Mouse (Mus musculus) bone marrow macrophage, adult 2 months (primary cell): ENCODE measurements at regions not wholly inside any gene's neighbourhood (a gene's known extent, or its start where the extent isn't known, plus 50 kb on each side); places are given as distances from the start of the nearest gene placed in this dataset.

ENCODE experiments used
- H3K27ac ChIP-seq: 2 replicates; pipeline ENCODE4 v1.5.1; 2012; ENCODE audit warnings: low read depth, low read length; ENCODE audit not compliant: insufficient read depth
- H3K4me1 ChIP-seq: 2 replicates; pipeline ENCODE4 v1.6.1; 2012; ENCODE audit warnings: low read length; ENCODE audit not compliant: control insufficient read depth, insufficient read depth
- H3K4me3 ChIP-seq: 2 replicates; pipeline ENCODE4 v1.5.1; 2012; ENCODE audit warnings: mild to moderate bottlenecking, low read length, moderate library complexity; ENCODE audit not compliant: insufficient read depth
- CTCF ChIP-seq: IDR thresholded peaks from 2 replicates; pipeline ENCODE4 v1.5.1; 2012; ENCODE audit warnings: low read depth, mild to moderate bottlenecking, low read length, moderate library complexity
- POLR2A ChIP-seq: IDR thresholded peaks from 2 replicates; pipeline ENCODE4 v1.6.1; 2012; ENCODE audit warnings: mild to moderate bottlenecking, low read depth, low read length, borderline replicate concordance

GRCm38 (mm10) chr9:25374161-25374560, 107.2 kb upstream of the Eepd1 start:
- H3K27ac ChIP-seq = no peak overlapping the region
- H3K4me3 ChIP-seq = no peak overlapping the region
- TF ChIP-seq POLR2A (no peak), CTCF (no peak)
- no peaks in the 10 kb centered on the region for H3K4me1 ChIP-seq

- TF ChIP-seq POLR2A (no peak), CTCF (no peak)
- no peak overlapping the region for H3K4me3 ChIP-seq
- no peaks in the 10 kb centered on the region for H3K4me1 ChIP-seq
- no peak overlapping the region for H3K27ac ChIP-seq
Measured at GRCm38 (mm10) chr9:25376209-25376608, 105.1 kb upstream of the Eepd1 start.

GRCm38 (mm10) chr9:25377771-25378747, 103.3 kb upstream of the Eepd1 start:
- TF ChIP-seq POLR2A (no peak), CTCF (no peak)
- Histone ChIP-seq H3K4me3 (no peak overlapping the region), H3K4me1 (no peaks in the 10 kb centered on the region), H3K27ac (no peak overlapping the region)

- Histone ChIP-seq H3K27ac (no peak overlapping the region), H3K4me3 (no peak overlapping the region), H3K4me1 (no peaks in the 10 kb centered on the region)
- no peak for TF ChIP-seq CTCF
- TF ChIP-seq POLR2A = no peak
Measured at GRCm38 (mm10) chr9:25385333-25385732, 96.0 kb upstream of the Eepd1 start.

- Histone ChIP-seq H3K4me1 (no peaks in the 10 kb centered on the region), H3K27ac (no peak overlapping the region), H3K4me3 (no peak overlapping the region)
- no peak for TF ChIP-seq CTCF
- TF ChIP-seq POLR2A = no peak
Measured at GRCm38 (mm10) chr9:25387876-25388650, 93.3 kb upstream of the Eepd1 start.

GRCm38 (mm10) chr9:25389351-25389750, 92.0 kb upstream of the Eepd1 start:
- Histone ChIP-seq H3K4me1 (no peaks in the 10 kb centered on the region), H3K27ac (no peak overlapping the region), H3K4me3 (no peak overlapping the region)
- TF ChIP-seq CTCF (no peak), POLR2A (no peak)

GRCm38 (mm10) chr9:25400647-25401335, 80.6 kb upstream of the Eepd1 start:
- TF ChIP-seq CTCF = no peak
- no peak for TF ChIP-seq POLR2A

GRCm38 (mm10) chr9:25405848-25406247, 75.5 kb upstream of the Eepd1 start:
- TF ChIP-seq POLR2A (no peak), CTCF (no peak)
- Histone ChIP-seq H3K27ac (no peak overlapping the region), H3K4me3 (no peak overlapping the region), H3K4me1 (no peaks in the 10 kb centered on the region)

More at GRCm38 (mm10) chr9:25400647-25401335, 80.6 kb upstream of the Eepd1 start:
- Histone ChIP-seq H3K27ac (no peak overlapping the region), H3K4me1 (no peaks in the 10 kb centered on the region), H3K4me3 (no peak overlapping the region)

- Histone ChIP-seq H3K4me1 (no peaks in the 10 kb centered on the region), H3K4me3 (no peak overlapping the region), H3K27ac (no peak overlapping the region)
- TF ChIP-seq CTCF (no peak), POLR2A (no peak)
Measured at GRCm38 (mm10) chr9:25408518-25408917, 72.8 kb upstream of the Eepd1 start.
